Mouse (Mus musculus) brain, adult 2 months (tissue): ENCODE measurements around the gene Tsacc.
A peak's percentile ranks its signal among the peaks of the same experiment; 100 is the strongest.
"Not testable (repeated sequence)": the region's sequence is repeated elsewhere in the genome, so short reads cannot be mapped to it uniquely, and the experiment has no call there.

Source experiments
- DNase-seq: peaks from one replicate; pipeline ENCODE4 v3.0.0; 2011; ENCODE audit warnings: low read depth, low spot score

The Tsacc gene

DNA sequence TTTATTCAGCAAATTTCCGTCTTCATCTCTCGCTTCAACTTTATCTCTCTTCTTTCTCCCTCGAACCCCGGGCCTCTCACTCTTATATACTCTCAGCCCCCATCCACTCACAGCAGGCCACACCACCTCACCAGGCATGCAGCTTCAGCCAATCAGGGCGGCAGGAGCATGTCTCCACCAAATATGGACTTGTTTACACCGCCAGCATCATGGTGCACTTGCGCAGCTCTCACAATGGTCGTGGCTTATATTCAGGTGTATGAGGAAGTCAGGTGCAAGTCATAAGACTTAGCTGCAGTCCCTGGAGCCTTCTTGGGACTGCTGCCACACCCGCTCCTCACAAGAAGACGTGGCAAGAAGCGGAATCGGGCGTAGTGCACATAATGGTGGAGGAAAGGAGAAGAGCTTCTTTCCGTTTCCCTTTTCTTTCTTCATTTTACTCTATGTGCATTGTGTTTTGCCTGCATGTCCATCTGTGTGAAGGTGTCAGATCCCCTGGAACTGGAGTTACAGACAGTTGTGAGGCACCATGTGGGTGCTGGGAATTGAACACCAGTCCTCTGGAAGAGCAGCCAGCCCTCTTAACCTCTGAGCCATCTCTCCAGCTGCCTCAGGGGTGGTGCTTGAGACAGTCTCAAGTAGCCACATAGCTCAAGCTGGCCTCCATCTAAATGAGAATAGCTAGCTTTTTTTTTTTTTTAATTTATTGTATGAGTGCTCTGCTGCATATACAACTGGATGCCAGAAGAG lies 11.8 kb downstream of the Tsacc start:
- not testable (repeated sequence) for DNase-seq

GRCm38 (mm10) chr3:88281141-88281916 lies 15.5 kb downstream of the Tsacc start:
- DNase-seq: not testable (repeated sequence)

GRCm38 (mm10) chr3:88280035-88280434 lies 16.8 kb downstream of the Tsacc start:
- DNase-seq: no peak

GRCm38 (mm10) chr3:88276529-88277143 lies 20.2 kb downstream of the Tsacc start:
- peak; percentile 61 for DNase-seq

DNA sequence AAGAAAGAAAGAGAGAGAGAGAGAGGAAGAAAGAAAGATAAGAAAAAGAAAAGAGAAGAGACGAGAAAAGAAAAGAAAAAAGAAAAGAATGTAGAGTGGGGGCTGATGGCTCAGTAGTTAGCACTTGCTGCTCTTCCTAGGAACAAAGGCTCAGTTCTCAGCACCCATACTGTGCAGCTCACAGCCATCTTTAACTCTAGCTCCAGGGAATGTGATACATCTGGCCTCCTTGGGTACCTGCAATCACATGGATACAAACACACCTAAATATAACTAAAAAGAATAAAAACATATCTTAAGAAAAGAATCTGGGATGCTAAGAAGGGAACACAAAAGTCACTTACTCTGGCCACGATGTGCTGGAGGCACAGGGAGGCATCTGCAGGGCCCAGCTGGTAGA lies 20.7 kb downstream of the Tsacc start:
- DNase-seq: no peak

GRCm38 (mm10) chr3:88274002-88274401 lies 22.8 kb downstream of the Tsacc start:
- DNase-seq: no peak

GRCm38 (mm10) chr3:88271859-88272258 lies 24.9 kb downstream of the Tsacc start:
- no peak for DNase-seq

DNA sequence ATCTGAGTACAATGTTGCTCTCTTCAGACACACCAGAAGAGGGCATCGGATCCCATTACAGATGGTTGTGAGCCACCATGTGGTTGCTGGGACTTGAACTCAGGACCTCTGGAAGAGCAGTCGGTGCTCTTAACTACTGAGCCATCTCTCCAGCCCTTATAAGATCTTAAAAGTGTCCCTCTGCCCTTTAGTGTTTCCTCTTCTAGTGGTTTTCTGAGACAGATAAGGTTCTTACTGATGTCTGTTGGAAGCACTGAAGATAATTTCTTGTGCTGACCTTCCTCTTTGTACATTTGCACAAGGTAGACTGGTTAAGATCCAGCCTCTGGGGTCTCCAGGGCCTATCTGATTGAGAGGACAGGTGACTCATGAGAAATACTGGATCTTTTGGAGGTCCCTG lies 25.5 kb downstream of the Tsacc start:
- not testable (repeated sequence) for DNase-seq

DNA sequence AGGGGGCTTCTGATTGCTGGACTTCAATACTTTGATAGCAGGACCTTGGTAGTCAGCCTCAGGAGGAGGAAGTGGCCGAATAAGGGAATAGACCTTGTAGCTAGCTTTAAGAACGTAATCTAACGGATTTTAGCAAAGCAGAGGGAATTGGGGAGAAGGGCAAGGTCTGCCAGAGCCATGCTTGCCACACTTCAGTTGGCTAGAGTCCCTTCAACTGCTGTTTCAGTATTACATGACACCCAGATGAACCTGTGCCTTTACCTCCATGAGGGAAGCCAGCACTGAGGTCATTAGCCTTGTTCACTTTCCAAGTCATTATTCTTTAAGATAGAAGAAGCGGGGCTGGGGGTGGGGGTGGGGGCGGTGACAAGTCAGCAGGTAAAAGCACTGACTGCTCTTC lies 27.8 kb downstream of the Tsacc start:
- DNase-seq: no peak

DNA sequence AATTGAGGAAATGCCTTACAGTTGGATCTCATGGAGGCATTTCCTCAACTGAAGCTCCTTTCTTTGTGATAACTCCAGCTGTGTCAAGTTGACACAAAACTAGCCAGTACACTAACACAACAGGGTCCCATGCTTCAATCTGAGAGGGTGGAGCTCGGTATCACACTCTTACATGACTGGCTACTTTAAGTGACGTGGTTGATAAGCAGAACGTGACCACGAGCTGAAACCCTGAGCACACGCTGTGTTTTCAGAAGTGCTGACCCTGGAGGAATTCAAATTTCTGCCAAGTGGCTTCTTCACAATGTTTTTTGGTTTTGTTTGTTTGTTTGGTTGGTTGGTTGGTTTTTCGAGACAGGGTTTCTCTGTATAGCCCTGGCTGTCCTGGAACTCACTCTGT lies 28.8 kb downstream of the Tsacc start:
- DNase-seq: not testable (repeated sequence)

GRCm38 (mm10) chr3:88262346-88262745 lies 34.5 kb downstream of the Tsacc start:
- DNase-seq: no peak

DNA sequence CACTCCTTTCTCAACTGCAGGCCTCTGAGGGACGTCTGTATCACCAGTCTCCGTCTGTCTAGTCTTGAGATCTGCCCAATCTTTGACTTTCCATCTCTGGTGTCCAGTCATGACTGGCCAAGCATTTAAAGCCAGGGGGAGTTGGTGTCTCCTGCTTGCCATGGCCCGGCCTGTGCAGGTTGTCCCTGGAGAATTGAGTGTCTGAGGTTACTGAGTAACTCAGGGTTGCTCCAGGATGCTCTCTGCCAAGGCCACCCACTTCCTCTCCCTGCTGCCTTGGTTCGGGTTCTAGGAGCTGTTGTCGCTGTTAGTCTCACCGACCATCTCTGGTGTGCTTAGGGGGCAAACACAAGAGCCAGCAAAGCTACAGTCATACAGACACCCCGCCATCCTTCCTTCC lies 40.4 kb downstream of the Tsacc start:
- no peak for DNase-seq

DNA sequence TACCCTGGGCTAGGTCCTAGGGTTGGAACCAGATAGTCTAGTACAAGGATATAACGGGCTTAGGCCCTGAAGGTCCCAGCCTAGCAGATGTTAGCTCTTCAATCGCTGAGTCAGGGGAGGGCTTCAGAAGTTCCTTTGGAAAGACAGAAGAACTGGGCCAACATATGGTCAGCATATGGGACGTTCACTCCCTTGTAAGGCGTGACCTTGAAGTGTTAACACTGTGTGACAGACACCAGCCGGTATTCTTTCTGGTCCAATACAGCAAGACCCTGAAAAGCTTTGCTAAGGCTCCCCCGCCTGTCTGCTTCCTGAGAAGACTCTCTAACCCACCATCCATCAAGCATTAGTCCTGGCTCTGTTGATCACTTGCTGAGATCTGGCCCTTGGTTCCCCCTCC lies 40.8 kb downstream of the Tsacc start:
- DNase-seq: no peak

GRCm38 (mm10) chr3:88254268-88254926 lies 42.4 kb downstream of the Tsacc start, which contains the start of gene Rhbg:
TSS of gene Rhbg (minus strand) at chr3:88254709.
- DNase-seq: peak; percentile 35

GRCm38 (mm10) chr3:88252739-88253138 lies 44.1 kb downstream of the Tsacc start:
- no peak for DNase-seq

GRCm38 (mm10) chr3:88248406-88248805 lies 48.4 kb downstream of the Tsacc start:
- no peak for DNase-seq

DNA sequence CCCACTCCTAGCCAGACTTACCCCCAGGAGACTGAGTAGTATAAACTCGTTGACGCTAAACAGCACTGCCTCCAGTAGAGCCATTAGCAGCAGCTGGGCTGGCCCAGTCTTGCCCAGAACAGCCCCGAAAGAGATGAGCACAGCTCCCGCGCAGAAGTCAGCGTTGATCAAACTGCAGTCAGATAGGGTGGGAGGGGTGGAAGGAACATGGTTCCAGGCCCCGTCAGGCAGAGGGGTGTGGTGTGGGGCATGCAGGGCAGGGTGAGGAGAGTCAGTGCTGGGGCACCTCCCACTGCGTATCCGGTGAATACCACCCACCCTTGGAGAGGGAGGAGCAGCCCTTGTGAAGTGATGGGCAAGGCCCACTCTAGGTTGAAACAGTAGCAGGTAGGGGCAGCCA lies 49.1 kb downstream of the Tsacc start:
- DNase-seq: no peak

DNA sequence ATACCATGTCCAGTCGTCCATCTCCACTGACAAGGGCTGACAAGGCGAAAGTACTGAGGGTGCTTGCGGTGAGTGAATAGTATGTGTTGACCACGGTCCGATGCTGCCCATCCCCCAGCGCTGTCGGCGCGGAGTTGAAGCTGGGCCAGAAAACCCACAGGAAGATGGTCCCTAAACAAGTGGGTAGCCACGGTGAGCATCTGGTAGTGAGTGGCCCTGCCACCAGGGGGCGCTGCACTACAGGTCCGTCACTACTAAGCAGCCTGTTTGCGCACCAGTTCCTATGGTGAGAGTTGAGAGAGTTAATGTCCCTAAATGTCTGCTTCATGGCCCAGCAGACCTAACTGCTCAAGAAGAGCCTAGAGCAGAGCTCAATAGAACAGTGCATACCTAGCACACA lies 51.0 kb downstream of the Tsacc start:
- peak; percentile 75 for DNase-seq

DNA sequence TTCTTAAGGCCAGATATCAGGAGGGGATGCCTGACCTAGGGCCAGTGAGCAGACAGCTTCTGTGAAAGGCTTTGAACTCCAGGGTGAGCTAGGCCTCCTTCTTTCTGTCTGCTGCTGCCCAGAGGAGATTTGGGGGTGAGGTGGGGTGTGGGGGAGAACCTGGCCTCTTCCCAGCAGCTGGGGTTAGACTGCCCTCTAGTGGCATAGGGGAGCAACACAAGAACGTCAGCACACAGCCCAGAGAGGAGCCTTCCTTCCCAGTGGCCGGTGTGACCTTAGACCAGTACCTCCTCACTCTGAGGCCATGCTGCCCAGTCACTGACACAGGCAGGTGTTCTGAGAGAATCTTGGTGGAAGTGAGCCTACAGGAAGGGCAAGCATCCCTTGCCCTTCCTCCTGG lies 52.7 kb downstream of the Tsacc start:
- DNase-seq: peak; percentile 66

DNA sequence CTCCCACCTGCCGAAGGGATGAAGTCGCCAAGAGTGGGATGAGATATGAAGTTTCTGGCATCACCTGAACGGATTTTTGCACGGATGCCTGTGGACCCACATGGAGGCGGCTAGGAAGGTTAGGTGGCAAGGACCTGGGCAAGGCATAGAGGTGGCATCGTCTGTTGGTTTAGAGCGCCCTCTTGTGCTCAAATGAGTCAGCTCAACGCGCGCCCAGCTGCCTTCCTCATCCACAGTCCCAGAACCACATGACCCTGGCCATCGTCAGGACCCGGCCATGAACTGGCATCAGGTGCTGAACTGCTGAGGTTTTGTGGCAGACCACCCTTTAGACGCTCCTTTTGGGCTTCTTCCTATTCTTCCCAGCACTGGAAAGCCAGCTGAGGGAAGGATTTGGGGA lies 54.3 kb downstream of the Tsacc start:
- peak; percentile 89 for DNase-seq

GRCm38 (mm10) chr3:88241045-88241786 lies 55.6 kb downstream of the Tsacc start:
- DNase-seq: no peak
